Mouse (Mus musculus): Measurements from ENCODE around the gene Pex11b. TPM values are rescaled to one million over a fixed set of nuclear protein-coding genes. Genes with fewer than 3 reads are reported as not detected.
"Not testable (repeated sequence)": the region's sequence is repeated elsewhere in the genome, so short reads cannot be mapped to it uniquely, and the experiment has no call there.

The Pex11b gene
- polyA plus RNA-seq, 1 experiment from 2014 or later, result 56.8 TPM

DNA sequence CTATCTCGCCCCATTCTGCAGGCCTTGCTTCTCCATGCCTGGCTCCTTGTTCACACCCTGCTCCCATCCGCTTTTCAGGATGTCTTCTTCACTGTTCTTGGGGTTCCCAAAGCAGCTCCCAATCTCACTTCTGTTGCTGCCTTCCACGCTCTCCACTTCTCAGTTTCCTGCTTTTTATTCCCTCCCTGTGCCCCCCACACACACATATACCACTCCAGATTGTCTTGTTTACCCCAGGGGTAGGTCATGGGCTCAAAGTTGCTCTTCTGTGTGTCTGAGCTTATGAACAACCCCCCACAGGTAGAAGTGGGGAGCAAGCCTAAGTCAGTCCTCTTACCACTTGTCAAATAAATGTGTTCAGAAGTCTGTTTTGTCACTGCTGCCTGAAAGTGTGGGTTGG, 35.8 kb upstream of the Pex11b start:
- Histone ChIP-seq H3K27me3 (peaks cover 42% of the 10 kb centered on the region), H3K9me3 (replicated peaks) (no peaks in the 10 kb centered on the region), H3K27ac (no peak overlapping the region), H3K4me3 (replicated peaks) (peak overlapping the region; percentile 54; the same call in 1 of the 2 replicates), H3K4me1 (peaks cover 73% of the 10 kb centered on the region), H3K4me2 (no peak overlapping the region), H3K9ac (no peak overlapping the region), H3K36me3 (peaks cover 8% of the 10 kb centered on the region)
- ATAC-seq (replicated peaks; ENCODE audit: low FRiP score), result no peak
- WGBS, result 78% methylated on average over 3 of the region's 3 CpGs

DNA sequence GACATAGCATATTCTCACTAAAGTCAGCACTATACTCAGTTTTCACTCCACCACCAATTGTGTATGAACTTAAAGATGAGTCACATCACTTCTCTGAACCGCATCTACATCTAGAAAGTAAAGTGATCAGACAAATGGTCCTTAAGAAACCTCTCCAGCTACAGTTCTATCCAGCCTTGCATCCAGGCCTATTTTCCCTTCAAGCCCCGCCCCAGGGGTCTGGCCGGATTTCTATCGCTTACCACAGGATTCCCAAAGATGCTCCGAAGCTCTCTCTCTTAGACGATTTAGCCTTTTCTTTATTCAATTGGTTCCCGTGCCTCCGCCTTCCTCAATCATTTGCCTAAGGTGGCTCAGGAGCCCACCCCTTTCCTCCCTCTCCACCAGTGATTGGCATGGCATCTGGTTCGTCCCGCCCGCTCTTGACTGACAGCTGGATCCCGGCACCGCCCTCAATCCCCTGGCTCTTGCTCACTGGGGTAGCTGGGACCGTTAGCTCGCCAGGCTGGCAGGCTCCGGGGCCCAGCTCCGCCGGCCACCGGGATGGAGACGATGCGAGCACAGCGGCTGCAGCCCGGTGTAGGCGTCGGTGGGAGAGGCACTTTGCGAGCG, 34.4 kb upstream of the Pex11b start, which contains the start of gene Lix1l:
Gene Lix1l, plus strand, starts transcription at position 511 of the 612 bp plus-strand sequence.
- Histone ChIP-seq H3K36me3 (peaks cover 11% of the 10 kb centered on the region), H3K4me1 (peaks cover 68% of the 10 kb centered on the region), H3K27me3 (peaks cover 31% of the 10 kb centered on the region), H3K9me3 (replicated peaks) (no peaks in the 10 kb centered on the region), H3K4me3 (replicated peaks) (peak within 1 kb of the TSS; percentile 72), H3K9ac (peak within 1 kb of the TSS; percentile 74), H3K27ac (peak within 1 kb of the TSS; percentile 97), H3K4me2 (peak within 1 kb of the TSS; percentile 86)
- peak; percentile 94 for ATAC-seq (replicated peaks; ENCODE audit: low FRiP score)
- WGBS, result under 1% methylated on average over 27 of the region's 27 CpGs

GRCm38 (mm10) chr3:96601251-96601787, 33.9 kb upstream of the Pex11b start:
- 1% methylated on average over 19 of the region's 40 CpGs for WGBS
- H3K4me1 ChIP-seq, result peaks cover 63% of the 10 kb centered on the region
- peaks cover 11% of the 10 kb centered on the region for H3K36me3 ChIP-seq
- H3K9me3 ChIP-seq (replicated peaks), result no peaks in the 10 kb centered on the region
- H3K27ac ChIP-seq, result peak overlapping the region; percentile 97
- peak overlapping the region; percentile 86 for H3K4me2 ChIP-seq
- peak overlapping the region; percentile 72 for H3K4me3 ChIP-seq (replicated peaks)
- peaks cover 25% of the 10 kb centered on the region for H3K27me3 ChIP-seq
- peak overlapping the region; percentile 74 for H3K9ac ChIP-seq
- peak; percentile 59 for ATAC-seq (replicated peaks; ENCODE audit: low FRiP score)

DNA sequence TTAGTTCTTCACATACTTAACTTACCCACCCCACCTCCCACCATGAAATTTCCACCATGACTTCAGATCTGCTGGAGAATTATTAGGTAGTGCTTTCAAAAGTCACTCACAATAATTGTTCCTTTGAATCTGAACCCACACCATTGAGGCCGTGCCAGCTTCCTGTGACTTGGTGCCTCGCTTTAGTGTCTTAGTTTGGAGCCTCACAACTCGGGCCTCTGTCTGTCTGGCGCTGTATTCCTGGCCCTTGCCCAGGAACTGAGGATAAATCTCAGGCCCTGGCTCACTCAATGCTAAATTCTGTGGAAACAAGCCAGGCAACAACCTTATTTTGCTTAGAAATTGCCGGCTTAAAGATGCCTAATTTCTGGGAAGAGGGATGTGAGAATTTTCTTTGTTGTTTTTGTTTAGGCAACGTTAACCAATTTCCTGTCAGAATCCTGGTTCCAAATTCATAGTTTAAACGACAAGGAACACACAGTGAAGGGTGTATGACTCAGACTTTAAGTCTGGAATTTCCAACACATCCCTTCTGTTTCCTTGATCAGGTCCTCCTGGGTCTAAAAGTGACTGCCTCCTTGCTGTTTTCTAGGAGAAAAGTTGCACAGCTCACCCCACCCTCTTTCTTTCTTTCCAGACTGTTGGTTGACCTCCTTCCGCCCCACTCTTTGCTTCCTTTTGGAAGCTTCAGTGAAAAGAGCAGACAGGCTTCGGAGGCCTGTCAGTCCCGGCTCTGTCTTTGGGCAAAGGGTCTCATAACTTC, 33.1 kb upstream of the Pex11b start:
- 19% methylated on average over 10 of the region's 10 CpGs for WGBS

DNA sequence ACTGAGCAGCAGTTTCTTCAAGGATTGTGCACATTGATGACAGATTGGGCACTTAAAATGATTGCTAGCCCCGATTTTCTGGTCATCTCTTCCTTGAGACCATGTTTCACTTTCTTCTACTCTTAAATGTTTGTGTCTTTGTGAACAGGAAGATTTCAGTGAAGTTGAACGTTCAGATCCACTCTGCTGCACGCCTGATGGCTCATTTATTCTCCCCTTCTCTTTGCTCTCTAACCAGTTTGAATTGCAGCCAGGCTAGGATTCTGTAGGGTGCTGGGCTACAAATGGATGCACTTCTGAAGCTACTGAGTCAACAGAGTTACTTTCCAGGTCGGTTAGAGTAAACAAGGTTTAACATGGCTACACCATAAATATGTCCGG, 32.5 kb upstream of the Pex11b start:
- peaks cover 11% of the 10 kb centered on the region for H3K36me3 ChIP-seq
- WGBS, result 15% methylated on average over 5 of the region's 5 CpGs
- peaks cover 17% of the 10 kb centered on the region for H3K27me3 ChIP-seq
- peak overlapping the region; percentile 97 for H3K27ac ChIP-seq
- no peak for ATAC-seq (replicated peaks; ENCODE audit: low FRiP score)
- H3K4me3 ChIP-seq (replicated peaks), result peak overlapping the region; percentile 72
- H3K4me1 ChIP-seq, result peaks cover 49% of the 10 kb centered on the region
- no peaks in the 10 kb centered on the region for H3K9me3 ChIP-seq (replicated peaks)
- H3K9ac ChIP-seq, result peak overlapping the region; percentile 74
- H3K4me2 ChIP-seq, result peak overlapping the region; percentile 86

More for the DNA sequence above, 33.1 kb upstream of the Pex11b start:
- ATAC-seq (replicated peaks; ENCODE audit: low FRiP score), result no peak
- Histone ChIP-seq H3K27ac (peak overlapping the region; percentile 97), H3K4me2 (peak overlapping the region; percentile 86), H3K4me3 (replicated peaks) (peak overlapping the region; percentile 72), H3K4me1 (peaks cover 55% of the 10 kb centered on the region), H3K27me3 (peaks cover 17% of the 10 kb centered on the region), H3K9me3 (replicated peaks) (no peaks in the 10 kb centered on the region), H3K36me3 (peaks cover 11% of the 10 kb centered on the region), H3K9ac (peak overlapping the region; percentile 74)

GRCm38 (mm10) chr3:96603311-96603710, 31.9 kb upstream of the Pex11b start:
- H3K27ac ChIP-seq, result peak overlapping the region; percentile 97; the same call in 1 of the 2 replicates

GRCm38 (mm10) chr3:96606007-96606406, 29.2 kb upstream of the Pex11b start:
- 87% methylated on average over 4 of the region's 4 CpGs for WGBS
- not testable (repeated sequence) for H3K4me2 ChIP-seq; H3K9me3 ChIP-seq (replicated peaks); H3K27me3 ChIP-seq; H3K27ac ChIP-seq; H3K4me3 ChIP-seq (replicated peaks); H3K9ac ChIP-seq; ATAC-seq (replicated peaks; ENCODE audit: low FRiP score)
- peaks cover 11% of the 10 kb centered on the region for H3K36me3 ChIP-seq
- H3K4me1 ChIP-seq, result peaks cover 25% of the 10 kb centered on the region; the same call in 1 of the 2 replicates

More at GRCm38 (mm10) chr3:96603311-96603710, 31.9 kb upstream of the Pex11b start:
- ATAC-seq (replicated peaks; ENCODE audit: low FRiP score), result no peak
- WGBS, result 53% methylated on average over 5 of the region's 5 CpGs
- Histone ChIP-seq H3K9me3 (replicated peaks) (no peaks in the 10 kb centered on the region), H3K4me3 (replicated peaks) (peak overlapping the region; percentile 72), H3K9ac (0 out of 2 replicates have a peak overlapping the region, but pooled peaks have one; percentile 74), H3K4me2 (peak overlapping the region; percentile 86), H3K36me3 (peaks cover 11% of the 10 kb centered on the region), H3K4me1 (peaks cover 43% of the 10 kb centered on the region), H3K27me3 (peaks cover 16% of the 10 kb centered on the region)

- H3K4me3 ChIP-seq (replicated peaks), result no peak overlapping the region
- no peak overlapping the region for H3K27ac ChIP-seq
- peaks cover 25% of the 10 kb centered on the region; the same call in 1 of the 2 replicates for H3K4me1 ChIP-seq
- H3K27me3 ChIP-seq, result no peaks in the 10 kb centered on the region
- no peaks in the 10 kb centered on the region for H3K9me3 ChIP-seq (replicated peaks)
- ATAC-seq (replicated peaks; ENCODE audit: low FRiP score), result no peak
- H3K9ac ChIP-seq, result no peak overlapping the region
- peaks cover 11% of the 10 kb centered on the region for H3K36me3 ChIP-seq
- no peak overlapping the region for H3K4me2 ChIP-seq
- WGBS, result 87% methylated on average over 4 of the region's 4 CpGs
Observed at GRCm38 (mm10) chr3:96606618-96607017, 28.6 kb upstream of the Pex11b start.

- 88% methylated on average over 3 of the region's 3 CpGs for WGBS
- H3K9ac ChIP-seq, result no peak overlapping the region
- no peak overlapping the region for H3K4me2 ChIP-seq
- no peaks in the 10 kb centered on the region for H3K27me3 ChIP-seq
- H3K27ac ChIP-seq, result no peak overlapping the region
- H3K4me3 ChIP-seq (replicated peaks), result no peak overlapping the region
- peaks cover 64% of the 10 kb centered on the region for H3K36me3 ChIP-seq
- H3K4me1 ChIP-seq, result no peaks in the 10 kb centered on the region
- H3K9me3 ChIP-seq (replicated peaks), result no peaks in the 10 kb centered on the region
- ATAC-seq (replicated peaks; ENCODE audit: low FRiP score), result no peak
Observed at GRCm38 (mm10) chr3:96617941-96618340, 17.2 kb upstream of the Pex11b start.

- ATAC-seq (replicated peaks; ENCODE audit: low FRiP score), result no peak
- no peaks in the 10 kb centered on the region for H3K4me1 ChIP-seq
- WGBS, result 94% methylated on average over 4 of the region's 4 CpGs
- H3K27ac ChIP-seq, result no peak overlapping the region
- H3K27me3 ChIP-seq, result no peaks in the 10 kb centered on the region
- H3K4me3 ChIP-seq (replicated peaks), result no peak overlapping the region
- H3K9me3 ChIP-seq (replicated peaks), result no peaks in the 10 kb centered on the region
- no peak overlapping the region for H3K9ac ChIP-seq
- H3K4me2 ChIP-seq, result no peak overlapping the region
- peaks cover 65% of the 10 kb centered on the region for H3K36me3 ChIP-seq
Observed at GRCm38 (mm10) chr3:96623201-96623600, 12.0 kb upstream of the Pex11b start.

GRCm38 (mm10) chr3:96629729-96630600, 5.2 kb upstream of the Pex11b start, which contains the start of gene Rbm8a:
Gene Rbm8a (plus strand): TSS chr3:96629933.
- under 1% methylated on average over 48 of the region's 48 CpGs for WGBS
- Histone ChIP-seq H3K27me3 (no peaks in the 10 kb centered on the region), H3K36me3 (peaks cover 47% of the 10 kb centered on the region), H3K27ac (peak within 1 kb of the TSS; percentile 86), H3K9ac (peak within 1 kb of the TSS; percentile 79), H3K4me1 (peaks cover 30% of the 10 kb centered on the region), H3K4me3 (replicated peaks) (peak within 1 kb of the TSS; percentile 74), H3K9me3 (replicated peaks) (no peaks in the 10 kb centered on the region), H3K4me2 (peak within 1 kb of the TSS; percentile 83)
- peak; percentile 96 for ATAC-seq (replicated peaks; ENCODE audit: low FRiP score)

All from kidney, embryonic 15.5 days (tissue).